7 mouse cellular contexts compared by ENCODE assay signal in the genomic region with DNA sequence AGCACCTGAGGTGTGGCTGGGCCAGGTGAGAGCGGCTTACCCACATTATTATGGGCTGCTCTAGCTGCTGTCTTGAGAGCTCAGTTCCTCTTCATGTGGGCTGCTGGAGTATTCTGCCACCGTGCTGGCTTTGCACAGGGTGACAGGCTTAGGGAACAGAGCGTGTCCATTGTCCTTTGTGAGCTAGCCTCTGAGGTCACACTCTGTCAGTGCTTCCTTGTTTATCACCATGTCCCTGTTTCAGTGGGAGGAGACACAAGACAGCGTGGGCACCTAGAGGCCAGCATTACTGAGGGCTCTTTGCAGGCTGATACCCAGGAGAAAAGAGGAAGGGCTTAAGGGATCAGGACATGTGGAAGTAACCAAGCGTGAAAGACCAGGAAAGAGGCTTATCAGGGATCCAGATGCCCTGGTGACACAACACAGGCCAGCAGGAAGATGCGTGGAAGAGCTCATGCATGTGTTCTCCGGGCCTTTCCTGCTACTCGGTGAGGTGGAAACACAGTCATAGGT. TPM values are rescaled to one million over a fixed set of nuclear protein-coding genes. Genes with fewer than 3 reads are reported as not detected.
DNase-seq lines count a peak whose midpoint lies in the region; ATAC-seq and TF ChIP-seq lines count a peak whose summit lies in the region.

A gene (minus strand): TSS at position 120 of the 513 bp plus-strand sequence.

- 54% methylated on average over 8 of the region's 8 CpGs for WGBS in hindbrain, embryonic 13.5 days
- WGBS in lung, adult 2 months: 45% methylated on average over 8 of the region's 8 CpGs
- 40% methylated on average over 8 of the region's 8 CpGs for WGBS in small intestine, adult 2 months
- 76% methylated on average over 8 of the region's 8 CpGs for WGBS in limb, embryonic 10.5 days

- no peak within 1 kb of the TSS for H3K4me2 ChIP-seq in hindbrain, embryonic 13.5 days

- peak; percentile 75; the same call in 1 of the 2 replicates for TF ChIP-seq POLR2A in testis, adult 2 months (IDR thresholded peaks at IDR 0.05; ENCODE audit: control insufficient read depth, low read depth, low read length)
- TF ChIP-seq POLR2A in lung, adult 2 months (IDR thresholded peaks at IDR 0.05; ENCODE audit: borderline replicate concordance, extremely low read depth, low read depth, low read length): 0 out of 2 replicates have a peak, but pooled peaks have one; percentile 17
- no peak for TF ChIP-seq POLR2A in small intestine, adult 2 months (IDR thresholded peaks at IDR 0.05; ENCODE audit: low read depth, low read length)

- no peak within 1 kb of the TSS for H3K9ac ChIP-seq in hindbrain, embryonic 13.5 days

- H3K27ac ChIP-seq in testis, adult 2 months (ENCODE audit: control insufficient read depth, insufficient read depth, low read depth, low read length): peak within 1 kb of the TSS; percentile 16; the same call in 1 of the 2 replicates
- H3K27ac ChIP-seq in hindbrain, embryonic 13.5 days: no peak within 1 kb of the TSS
- peak within 1 kb of the TSS; percentile 87 for H3K27ac ChIP-seq in small intestine, adult 2 months (ENCODE audit: insufficient read depth, low read depth, low read length)
- no peak within 1 kb of the TSS for H3K27ac ChIP-seq in limb, embryonic 10.5 days

- H3K36me3 ChIP-seq in testis, adult 2 months (ENCODE audit: control insufficient read depth, insufficient read depth, low read length): no peaks in the 10 kb centered on the region
- H3K36me3 ChIP-seq in hindbrain, embryonic 13.5 days: no peaks in the 10 kb centered on the region
- H3K36me3 ChIP-seq in small intestine, adult 2 months (ENCODE audit: control insufficient read depth, insufficient read depth, low read length): no peaks in the 10 kb centered on the region
- H3K36me3 ChIP-seq in limb, embryonic 10.5 days: no peaks in the 10 kb centered on the region

- peak within 1 kb of the TSS; percentile 82 for H3K4me3 ChIP-seq in testis, adult 2 months (ENCODE audit: control insufficient read depth, low read depth, low read length)
- no peak within 1 kb of the TSS for H3K4me3 ChIP-seq in hindbrain, embryonic 13.5 days
- H3K4me3 ChIP-seq in lung, adult 2 months (replicated peaks; ENCODE audit: extremely low read depth, low read depth, low read length): no peak within 1 kb of the TSS
- H3K4me3 ChIP-seq in small intestine, adult 2 months (ENCODE audit: low read depth, low read length): peak within 1 kb of the TSS; percentile 30; the same call in 1 of the 2 replicates
- H3K4me3 ChIP-seq in limb, embryonic 10.5 days: no peak within 1 kb of the TSS

- DNase-seq in testis, postnatal 10 days (ENCODE audit: low spot score): no peak
- no peak for DNase-seq in lung, adult 2 months
- DNase-seq in limb, embryonic 10.5 days (ENCODE audit: low spot score): no peak
- no peak for DNase-seq in spleen, postnatal 36 days (ENCODE audit: low spot score in 2 of 2)

- H3K9me3 ChIP-seq in hindbrain, embryonic 13.5 days: no peaks in the 10 kb centered on the region
- no peaks in the 10 kb centered on the region for H3K9me3 ChIP-seq in limb, embryonic 10.5 days (replicated peaks)

- no peaks in the 10 kb centered on the region; the same call in 1 of the 2 replicates for H3K4me1 ChIP-seq in testis, adult 2 months (ENCODE audit: control insufficient read depth, insufficient read depth, low read length)
- H3K4me1 ChIP-seq in hindbrain, embryonic 13.5 days (replicated peaks): no peaks in the 10 kb centered on the region
- H3K4me1 ChIP-seq in lung, adult 2 months (ENCODE audit: control insufficient read depth, insufficient read depth, low read length): peaks cover 8% of the 10 kb centered on the region
- H3K4me1 ChIP-seq in small intestine, adult 2 months (ENCODE audit: control insufficient read depth, insufficient read depth, insufficient read length, low read length): peaks cover 27% of the 10 kb centered on the region
- no peaks in the 10 kb centered on the region for H3K4me1 ChIP-seq in limb, embryonic 10.5 days

- ATAC-seq in hindbrain, embryonic 13.5 days (ENCODE audit: low FRiP score): peak; percentile 37; the same call in 1 of the 2 replicates

- no peak for TF ChIP-seq CTCF in testis, adult 2 months (IDR thresholded peaks at IDR 0.05; ENCODE audit: control insufficient read depth, insufficient read depth, insufficient replicate concordance, low read depth, low read length)
- no peak for TF ChIP-seq CTCF in lung, adult 2 months (IDR thresholded peaks at IDR 0.05; ENCODE audit: insufficient read depth, low read length)
- TF ChIP-seq CTCF in small intestine, adult 2 months (IDR thresholded peaks at IDR 0.05; ENCODE audit: extremely low read depth, insufficient read length, insufficient replicate concordance, low read depth, low read length): no peak

- H3K27me3 ChIP-seq in testis, adult 2 months (ENCODE audit: control insufficient read depth, insufficient read depth, low read length): no peaks in the 10 kb centered on the region
- no peaks in the 10 kb centered on the region for H3K27me3 ChIP-seq in hindbrain, embryonic 13.5 days
- no peaks in the 10 kb centered on the region for H3K27me3 ChIP-seq in small intestine, adult 2 months (ENCODE audit: control insufficient read depth, insufficient read depth, low read length)
- no peaks in the 10 kb centered on the region for H3K27me3 ChIP-seq in limb, embryonic 10.5 days (ENCODE audit: low read depth, poor library complexity, severe bottlenecking)

RNA-seq across cellular contexts. Expression of the gene that starts here (rescaled TPM):
- 463 and 494 TPM in 2 replicates for polyA plus RNA-seq in testis, adult 2 months (2012; rRNA removed)
- polyA plus RNA-seq in hindbrain, embryonic 13.5 days (2015; fragmentation: Nextera tagmentation; extraction: Ambion mirVana): 1.1 and 1.4 TPM in 2 replicates
- polyA plus RNA-seq in lung, adult 2 months (2012; rRNA removed): 0.92 and 1.9 TPM in 2 replicates
- polyA plus RNA-seq in small intestine, adult 2 months (2012; rRNA removed): 0.88 and 7.7 TPM in 2 replicates
- 3.4 and 3.8 TPM in 2 replicates for polyA plus RNA-seq in limb, embryonic 10.5 days (2016; fragmentation: Nextera tagmentation; extraction: Ambion mirVana)

Comparison
In these comparisons a context has a peak if more than half of its experiments do, and no peak if none do; other contexts are left out.
1. RNA of the gene that starts here (polyA plus RNA-seq): 463 to 494 TPM in testis, adult 2 months; 0.88 to 7.7 TPM in small intestine, adult 2 months, 3.4 to 3.8 TPM in limb, embryonic 10.5 days, 0.92 to 1.9 TPM in lung, adult 2 months and 1.1 to 1.4 TPM in hindbrain, embryonic 13.5 days; every median in the first group is over 10 times any median in the second.
2. H3K27ac ChIP-seq: peak in testis, adult 2 months (single experiment) and small intestine, adult 2 months (single experiment); none in hindbrain, embryonic 13.5 days (single experiment) and limb, embryonic 10.5 days (single experiment).
3. H3K4me3 ChIP-seq: peak in testis, adult 2 months (single experiment) and small intestine, adult 2 months (single experiment); none in hindbrain, embryonic 13.5 days (single experiment), lung, adult 2 months (single experiment) and limb, embryonic 10.5 days (single experiment).